Comparison of ENCODE assay signal across 8 mouse cellular contexts in genomic region chr11:117318202-117318601, GRCm38 (mm10).
A peak's percentile ranks its signal among the peaks of the same experiment; 100 is the strongest.
DNase-seq lines count a peak whose midpoint lies in the region; ATAC-seq lines count a peak whose summit lies in the region.

No protein-coding gene starts in this region.

- no peaks in the 10 kb centered on the region for H3K9me3 ChIP-seq in kidney, embryonic 16.5 days (ENCODE audit: low read length)
- no peaks in the 10 kb centered on the region for H3K9me3 ChIP-seq in embryonic facial prominence, embryonic 10.5 days
- no peaks in the 10 kb centered on the region for H3K9me3 ChIP-seq in intestine, embryonic 14.5 days (ENCODE audit: control insufficient read depth, low read length)
- H3K9me3 ChIP-seq in neural tube, embryonic 15.5 days (replicated peaks) = no peaks in the 10 kb centered on the region

- H3K27me3 ChIP-seq in kidney, embryonic 16.5 days (ENCODE audit: insufficient read depth, low read length) = no peaks in the 10 kb centered on the region
- no peaks in the 10 kb centered on the region for H3K27me3 ChIP-seq in embryonic facial prominence, embryonic 10.5 days (replicated peaks; ENCODE audit: low read depth, poor library complexity, severe bottlenecking)
- H3K27me3 ChIP-seq in intestine, embryonic 14.5 days (replicated peaks; ENCODE audit: control insufficient read depth, insufficient read depth, low read length) = no peaks in the 10 kb centered on the region
- no peaks in the 10 kb centered on the region for H3K27me3 ChIP-seq in neural tube, embryonic 15.5 days (replicated peaks)

- no peak overlapping the region for H3K4me2 ChIP-seq in kidney, embryonic 16.5 days (replicated peaks; ENCODE audit: low read depth, low read length)
- H3K4me2 ChIP-seq in intestine, embryonic 14.5 days (ENCODE audit: low read length) = no peak overlapping the region
- H3K4me2 ChIP-seq in neural tube, embryonic 15.5 days = no peak overlapping the region

- peaks cover 76% of the 10 kb centered on the region for H3K4me1 ChIP-seq in kidney, embryonic 16.5 days (ENCODE audit: insufficient read depth, low read length)
- peaks cover 100% of the 10 kb centered on the region for H3K4me1 ChIP-seq in embryonic facial prominence, embryonic 10.5 days
- H3K4me1 ChIP-seq in intestine, embryonic 14.5 days (replicated peaks; ENCODE audit: control insufficient read depth, insufficient read depth, low read length) = peaks cover 70% of the 10 kb centered on the region
- peaks cover 66% of the 10 kb centered on the region for H3K4me1 ChIP-seq in neural tube, embryonic 15.5 days

- no peak for DNase-seq in kidney, postnatal 14 days
- peak; percentile 79 for DNase-seq in embryonic facial prominence, embryonic 10.5 days (ENCODE audit: low spot score)
- DNase-seq in intestine, embryonic 14.5 days (ENCODE audit: low spot score) = no peak
- no peak for DNase-seq in urinary bladder, postnatal 25 days (ENCODE audit: low spot score)
- DNase-seq in urinary bladder, postnatal 10 days (ENCODE audit: low spot score) = no peak
- no peak for DNase-seq in adrenal gland, adult (ENCODE audit: inconsistent age in 2 of 2, low spot score in 1 of 2)

- no peak for ATAC-seq in kidney, embryonic 16.5 days (ENCODE audit: low FRiP score, low TSS enrichment)
- ATAC-seq in intestine, embryonic 14.5 days (replicated peaks; ENCODE audit: low FRiP score, low TSS enrichment, low read depth) = no peak
- no peak for ATAC-seq in neural tube, embryonic 15.5 days (ENCODE audit: low FRiP score)

- H3K4me3 ChIP-seq in kidney, embryonic 16.5 days (ENCODE audit: low read length) = no peak overlapping the region
- H3K4me3 ChIP-seq in embryonic facial prominence, embryonic 10.5 days = peak overlapping the region; percentile 38
- no peak overlapping the region for H3K4me3 ChIP-seq in intestine, embryonic 14.5 days (ENCODE audit: low read depth, low read length)
- H3K4me3 ChIP-seq in neural tube, embryonic 15.5 days (replicated peaks) = no peak overlapping the region

- H3K36me3 ChIP-seq in kidney, embryonic 16.5 days (ENCODE audit: insufficient read depth, low read length) = no peaks in the 10 kb centered on the region
- H3K36me3 ChIP-seq in embryonic facial prominence, embryonic 10.5 days (replicated peaks) = peaks cover 18% of the 10 kb centered on the region; the same call in 1 of the 2 replicates
- no peaks in the 10 kb centered on the region for H3K36me3 ChIP-seq in intestine, embryonic 14.5 days (ENCODE audit: control insufficient read depth, insufficient read depth, low read length)
- no peaks in the 10 kb centered on the region for H3K36me3 ChIP-seq in neural tube, embryonic 15.5 days

- peak overlapping the region; percentile 59; the same call in 1 of the 2 replicates for H3K9ac ChIP-seq in kidney, embryonic 16.5 days (replicated peaks; ENCODE audit: low read length)
- H3K9ac ChIP-seq in intestine, embryonic 14.5 days (ENCODE audit: low read length) = 0 out of 2 replicates have a peak overlapping the region, but pooled peaks have one; percentile 14
- no peak overlapping the region for H3K9ac ChIP-seq in neural tube, embryonic 15.5 days (replicated peaks)

- 46% methylated on average over 3 of the region's 3 CpGs for WGBS in kidney, embryonic 16.5 days
- WGBS in embryonic facial prominence, embryonic 10.5 days = 32% methylated on average over 3 of the region's 3 CpGs
- WGBS in intestine, embryonic 14.5 days = 47% methylated on average over 3 of the region's 3 CpGs
- WGBS in neural tube, embryonic 15.5 days = 50% methylated on average over 3 of the region's 3 CpGs

- peak overlapping the region; percentile 93 for H3K27ac ChIP-seq in kidney, embryonic 16.5 days (ENCODE audit: low read length)
- peak overlapping the region; percentile 81 for H3K27ac ChIP-seq in embryonic facial prominence, embryonic 10.5 days (replicated peaks)
- peak overlapping the region; percentile 84 for H3K27ac ChIP-seq in intestine, embryonic 14.5 days (ENCODE audit: low read depth)
- H3K27ac ChIP-seq in neural tube, embryonic 15.5 days (replicated peaks) = peak overlapping the region; percentile 62
